Mouse (Mus musculus) layer of hippocampus, adult 2 months (tissue): Measurements from ENCODE around the gene Hpse2. TPM values are rescaled to one million over a fixed set of nuclear protein-coding genes. Genes with fewer than 3 reads are reported as not detected.

Experiments used
- DNase-seq, 2 experiments: peaks; one replicate each; pipeline ENCODE4 v3.0.0; 2022; ENCODE audit warnings: low spot score in 2 of 2
- H3K27ac ChIP-seq: fragments of 200-600 bp; 2 replicates; pipeline ENCODE4 v1.8.1; 2022
- H3K4me3 ChIP-seq: fragments of 200-600 bp; 2 replicates; pipeline ENCODE4 v1.8.1; 2022; ENCODE audit warnings: mild to moderate bottlenecking
- CTCF ChIP-seq: fragments of 200-600 bp; conservative IDR thresholded peaks from 2 replicates; pipeline ENCODE4 v1.8.1; 2022; ENCODE audit warnings: antibody characterized with exemption, mild to moderate bottlenecking, moderate library complexity
- total RNA-seq, 2 experiments: library from RNA; stranded (reverse); gene quantifications; 2 replicates each; pipeline ENCODE4 v1.2.3; 2021

Hpse2 gene
- total RNA-seq, 2 experiments from 2014 or later: 0.15 to 0.33 TPM

GRCm38 (mm10) chr19:42909719-42910118 lies 478.4 kb downstream of the Hpse2 start:
- TF ChIP-seq CTCF: no peak
- Histone ChIP-seq H3K4me3 (no peak overlapping the region), H3K27ac (no peak overlapping the region)
- DNase-seq: peak in 1 of 2 experiments; percentile 16

- TF ChIP-seq CTCF: no peak
- DNase-seq: no peak
- Histone ChIP-seq H3K4me3 (no peak overlapping the region), H3K27ac (no peak overlapping the region)
Measured at GRCm38 (mm10) chr19:42908553-42908952, 479.6 kb downstream of the Hpse2 start.

- Histone ChIP-seq H3K27ac (no peak overlapping the region), H3K4me3 (no peak overlapping the region)
- DNase-seq: no peak
- TF ChIP-seq CTCF: no peak
Measured at GRCm38 (mm10) chr19:42906328-42906727, 481.8 kb downstream of the Hpse2 start.

- Histone ChIP-seq H3K27ac (no peak overlapping the region), H3K4me3 (no peak overlapping the region)
- TF ChIP-seq CTCF: no peak
- DNase-seq: no peak
Measured at GRCm38 (mm10) chr19:42904726-42905125, 483.4 kb downstream of the Hpse2 start.

GRCm38 (mm10) chr19:42904240-42904639 lies 483.9 kb downstream of the Hpse2 start:
- H3K4me3 ChIP-seq: no peak overlapping the region
- H3K27ac ChIP-seq: no peak overlapping the region
- no peak for DNase-seq
- no peak for TF ChIP-seq CTCF

GRCm38 (mm10) chr19:42903840-42904239 lies 484.3 kb downstream of the Hpse2 start:
- no peak for TF ChIP-seq CTCF
- DNase-seq: no peak
- Histone ChIP-seq H3K4me3 (no peak overlapping the region), H3K27ac (no peak overlapping the region)

GRCm38 (mm10) chr19:42902410-42903021 lies 485.6 kb downstream of the Hpse2 start:
- peak; percentile 28 to 43 for DNase-seq
- peak overlapping the region; percentile 46; the same call in 1 of the 2 replicates for H3K27ac ChIP-seq
- no peak overlapping the region for H3K4me3 ChIP-seq
- TF ChIP-seq CTCF: no peak

- H3K27ac ChIP-seq: no peak overlapping the region
- DNase-seq: no peak
- no peak for TF ChIP-seq CTCF
Measured at GRCm38 (mm10) chr19:42891599-42891998, 496.6 kb downstream of the Hpse2 start.

GRCm38 (mm10) chr19:42877653-42878052 lies 510.5 kb downstream of the Hpse2 start:
- no peak overlapping the region for H3K27ac ChIP-seq
- no peak for DNase-seq
- no peak for TF ChIP-seq CTCF
- H3K4me3 ChIP-seq: no peak overlapping the region

More at GRCm38 (mm10) chr19:42891599-42891998, 496.6 kb downstream of the Hpse2 start:
- no peak overlapping the region for H3K4me3 ChIP-seq

- H3K27ac ChIP-seq: no peak overlapping the region
- DNase-seq: no peak
- no peak for TF ChIP-seq CTCF
- no peak overlapping the region for H3K4me3 ChIP-seq
Measured at GRCm38 (mm10) chr19:42876563-42876962, 511.6 kb downstream of the Hpse2 start.

GRCm38 (mm10) chr19:42869663-42870530 lies 518.3 kb downstream of the Hpse2 start:
- Histone ChIP-seq H3K27ac (no peak overlapping the region), H3K4me3 (no peak overlapping the region)
- no peak for TF ChIP-seq CTCF
- no peak for DNase-seq

- no peak for TF ChIP-seq CTCF
- DNase-seq: no peak
- Histone ChIP-seq H3K27ac (no peak overlapping the region), H3K4me3 (no peak overlapping the region)
Measured at GRCm38 (mm10) chr19:42868958-42869662, 519.0 kb downstream of the Hpse2 start.

- no peak for TF ChIP-seq CTCF
- no peak for DNase-seq
- no peak overlapping the region for H3K27ac ChIP-seq
- no peak overlapping the region for H3K4me3 ChIP-seq
Measured at GRCm38 (mm10) chr19:42863013-42863412, 525.1 kb downstream of the Hpse2 start.
